Mouse (Mus musculus) hindbrain, embryonic 16.5 days (tissue): ENCODE measurements around the gene Fbxo36. TPM values are rescaled to one million over a fixed set of nuclear protein-coding genes. Genes with fewer than 3 reads are reported as not detected.

ENCODE experiments used
- ATAC-seq: fragments of 200-750 bp; cut with Nextera tagmentation; 2 replicates; pipeline ENCODE4 v1.8.0; 2017; ENCODE audit warnings: moderate TSS enrichment, moderate library complexity
- H3K27ac ChIP-seq: fragments of 300-500 bp; sonication (generic); 2 replicates; pipeline ENCODE4 v1.5.1; 2014; ENCODE audit warnings: low read depth, mild to moderate bottlenecking, control low read depth, low read length, moderate library complexity
- H3K27me3 ChIP-seq: fragments of 300-500 bp; sonication (generic); replicated peaks from 2 replicates; pipeline ENCODE4 v1.6.1; 2014; ENCODE audit warnings: low read length; ENCODE audit not compliant: control insufficient read depth, insufficient read depth
- H3K36me3 ChIP-seq: fragments of 300-500 bp; sonication (generic); 2 replicates; pipeline ENCODE4 v1.6.1; 2014; ENCODE audit warnings: mild to moderate bottlenecking, low read length, moderate library complexity, mixed read lengths; ENCODE audit not compliant: control insufficient read depth, insufficient read depth
- H3K4me1 ChIP-seq: fragments of 300-500 bp; sonication (generic); 2 replicates; pipeline ENCODE4 v1.6.1; 2014; ENCODE audit warnings: low read depth, low read length; ENCODE audit not compliant: control insufficient read depth, insufficient read depth
- H3K4me2 ChIP-seq: fragments of 300-500 bp; sonication (generic); 2 replicates; pipeline ENCODE4 v1.6.1; 2014; ENCODE audit warnings: mild to moderate bottlenecking, low read length, control low read depth, moderate library complexity
- H3K4me3 ChIP-seq: fragments of 300-500 bp; sonication (generic); 2 replicates; pipeline ENCODE4 v1.5.1; 2014; ENCODE audit warnings: mild to moderate bottlenecking, low read length, control low read depth, moderate library complexity
- H3K9ac ChIP-seq: fragments of 300-500 bp; sonication (generic); 2 replicates; pipeline ENCODE4 v1.6.1; 2014; ENCODE audit warnings: low read depth, mild to moderate bottlenecking, control low read depth, low read length, moderate library complexity
- H3K9me3 ChIP-seq: fragments of 300-500 bp; sonication (generic); 2 replicates; pipeline ENCODE4 v1.6.1; 2014; ENCODE audit warnings: mild to moderate bottlenecking, low read length, moderate library complexity; ENCODE audit not compliant: control insufficient read depth
- WGBS: fragments of 180-500 bp; shearing (Covaris S2); extraction: QIAGEN DNeasy Blood & Tissue Kit; methylation state at CpG from one replicate; pipeline ENCODE4 v1.1.7; 2014; 5-methylcytosine and 5-hydroxymethylcytosine counted together
- polyA plus RNA-seq: library from polyadenylated mRNA; unstranded; fragments of >200 nt; fragmentation: Nextera tagmentation; extraction: Ambion mirVana; gene quantifications from 2 replicates; pipeline ENCODE4 v1.2.1, GENCODE M21; 2015

Fbxo36 gene
- polyA plus RNA-seq, 1 experiment from 2014 or later: 6.1 TPM

DNA sequence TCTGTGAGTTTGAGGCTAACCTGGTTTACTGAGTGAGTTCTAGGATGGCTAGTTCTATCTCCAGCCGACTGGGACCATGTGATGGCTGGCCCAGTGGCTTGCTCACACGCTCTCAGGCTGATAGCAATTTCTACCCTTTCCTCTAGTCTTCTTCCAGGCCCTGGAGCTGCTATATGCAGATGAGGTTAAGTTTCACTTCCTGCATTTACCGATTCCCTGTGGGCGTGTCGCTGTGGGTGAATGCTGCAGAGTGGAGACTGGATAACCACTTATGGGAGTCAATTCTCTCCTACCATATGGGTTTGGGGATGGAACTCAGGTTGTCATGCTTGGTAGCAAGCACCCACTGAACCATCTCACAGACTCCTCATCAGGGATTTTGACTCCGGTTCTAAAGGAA, 84.5 kb downstream of the Fbxo36 start:
- H3K9me3 ChIP-seq: no peaks in the 10 kb centered on the region
- 87% methylated on average over 6 of the region's 6 CpGs for WGBS
- H3K36me3 ChIP-seq: peaks cover 10% of the 10 kb centered on the region
- no peak overlapping the region for H3K4me3 ChIP-seq
- H3K27me3 ChIP-seq: no peaks in the 10 kb centered on the region
- no peak overlapping the region for H3K4me2 ChIP-seq
- no peak for ATAC-seq
- H3K9ac ChIP-seq: no peak overlapping the region
- no peaks in the 10 kb centered on the region for H3K4me1 ChIP-seq
- no peak overlapping the region for H3K27ac ChIP-seq

DNA sequence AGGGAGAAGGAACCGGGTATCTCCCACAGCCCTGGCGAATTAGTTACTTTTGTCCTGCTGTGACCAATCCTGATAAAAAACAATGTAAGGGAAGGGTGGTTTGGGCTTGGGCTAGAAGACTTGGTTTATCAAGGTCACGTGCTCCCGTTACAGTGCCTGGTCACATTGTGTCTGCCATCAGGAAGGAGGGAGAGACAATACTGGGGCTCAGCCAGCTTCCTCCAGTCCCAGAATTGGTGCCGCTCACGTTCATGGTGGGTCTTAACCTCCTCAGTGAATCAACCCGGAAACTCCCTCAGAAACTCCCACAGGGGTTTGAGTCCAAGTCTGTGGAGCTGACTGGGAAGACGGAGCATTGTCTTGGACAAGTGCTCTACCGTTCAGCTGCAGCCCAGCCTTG, 86.0 kb downstream of the Fbxo36 start:
- Histone ChIP-seq H3K27ac (no peak overlapping the region), H3K4me3 (no peak overlapping the region), H3K27me3 (no peaks in the 10 kb centered on the region), H3K4me1 (no peaks in the 10 kb centered on the region), H3K9ac (no peak overlapping the region), H3K4me2 (no peak overlapping the region), H3K36me3 (peaks cover 12% of the 10 kb centered on the region), H3K9me3 (no peaks in the 10 kb centered on the region)
- WGBS: 86% methylated on average over 9 of the region's 9 CpGs
- no peak for ATAC-seq

- Histone ChIP-seq H3K4me3 (peak overlapping the region; percentile 76), H3K4me1 (peaks cover 7% of the 10 kb centered on the region), H3K27ac (peak overlapping the region; percentile 95), H3K27me3 (no peaks in the 10 kb centered on the region), H3K9me3 (no peaks in the 10 kb centered on the region), H3K36me3 (peaks cover 2% of the 10 kb centered on the region), H3K9ac (peak overlapping the region; percentile 90), H3K4me2 (peak overlapping the region; percentile 63)
- 11% methylated on average over 22 of the region's 22 CpGs for WGBS
- peak; percentile 9 for ATAC-seq
Observed at GRCm38 (mm10) chr1:84933472-84934150, 94.0 kb downstream of the Fbxo36 start.

DNA sequence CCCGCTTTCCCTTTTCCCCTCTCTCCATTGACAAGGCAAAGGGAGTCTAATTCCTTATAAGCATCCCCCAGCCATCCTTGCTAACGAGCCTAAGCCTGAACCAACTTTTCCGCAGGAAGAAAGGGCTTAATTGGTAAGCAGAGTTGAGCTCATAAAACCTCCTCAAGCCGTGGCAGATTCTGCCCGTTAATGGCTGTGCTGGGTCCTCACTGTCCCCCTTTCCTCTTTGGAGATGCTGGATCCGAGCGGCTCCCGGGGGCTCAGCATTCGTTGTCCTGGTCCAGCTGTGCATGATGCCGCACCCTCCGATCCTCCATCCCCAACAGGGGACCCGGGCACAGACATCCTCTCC, 94.5 kb downstream of the Fbxo36 start:
- Histone ChIP-seq H3K9ac (peak overlapping the region; percentile 90), H3K27me3 (no peaks in the 10 kb centered on the region), H3K4me2 (peak overlapping the region; percentile 63), H3K9me3 (no peaks in the 10 kb centered on the region), H3K36me3 (peaks cover 2% of the 10 kb centered on the region), H3K27ac (peak overlapping the region; percentile 95), H3K4me3 (peak overlapping the region; percentile 76), H3K4me1 (peaks cover 7% of the 10 kb centered on the region)
- peak; percentile 70 for ATAC-seq
- under 1% methylated on average over 12 of the region's 12 CpGs for WGBS

DNA sequence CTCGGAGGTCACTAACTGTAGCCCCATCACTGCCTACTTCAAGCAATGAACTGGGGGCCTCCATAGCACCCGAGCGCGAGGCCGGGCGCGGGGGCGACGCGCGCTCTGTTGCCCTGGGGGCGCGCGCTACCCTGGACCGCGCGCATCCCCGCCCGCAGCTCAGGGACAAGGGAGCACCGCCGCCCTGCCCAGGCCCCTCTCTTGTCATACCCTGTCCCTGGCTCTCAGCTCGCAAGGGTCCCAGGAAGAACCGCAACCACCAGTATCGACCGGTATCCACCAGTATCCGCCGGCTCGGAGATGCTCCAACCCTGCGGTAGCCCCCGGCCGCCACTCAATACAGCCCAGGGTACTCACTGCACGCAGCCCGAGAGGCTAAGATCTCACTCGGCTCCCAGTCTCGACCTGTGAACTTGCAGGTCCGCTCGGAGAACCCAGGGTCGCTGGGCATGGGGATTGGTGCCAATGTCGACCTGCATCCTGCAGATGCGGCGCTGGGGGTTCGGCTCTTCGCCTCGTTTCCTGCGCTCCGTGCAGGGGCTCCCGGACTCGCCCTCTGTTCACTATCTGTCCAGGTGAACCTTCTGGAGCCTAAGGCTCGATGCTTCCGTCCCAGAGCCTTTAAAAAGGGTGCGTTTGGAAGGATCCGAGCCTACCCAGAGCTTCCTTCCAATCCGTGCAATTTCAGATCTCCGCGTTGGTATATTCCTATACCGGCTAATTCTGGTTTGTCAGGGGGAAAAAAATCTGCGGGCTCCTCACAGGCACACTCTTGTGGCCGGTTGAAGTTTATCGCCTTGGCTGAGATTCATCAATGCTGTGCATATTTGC, 95.1 kb downstream of the Fbxo36 start, which contains the start of gene Slc16a14:
TSS of gene Slc16a14 (minus strand) at position 632 of the 831 bp plus-strand sequence.
- H3K9me3 ChIP-seq: no peaks in the 10 kb centered on the region
- H3K4me1 ChIP-seq: peaks cover 7% of the 10 kb centered on the region
- under 1% methylated on average over 50 of the region's 59 CpGs for WGBS
- H3K27ac ChIP-seq: peak within 1 kb of the TSS; percentile 95
- H3K27me3 ChIP-seq: no peaks in the 10 kb centered on the region
- peak within 1 kb of the TSS; percentile 76 for H3K4me3 ChIP-seq
- no peaks in the 10 kb centered on the region for H3K36me3 ChIP-seq
- peak within 1 kb of the TSS; percentile 63 for H3K4me2 ChIP-seq
- H3K9ac ChIP-seq: peak within 1 kb of the TSS; percentile 90
- peak; percentile 90 for ATAC-seq

- 55% methylated on average over 9 of the region's 9 CpGs for WGBS
- ATAC-seq: no peak
Observed at GRCm38 (mm10) chr1:84935668-84936067, 96.0 kb downstream of the Fbxo36 start.

GRCm38 (mm10) chr1:84936716-84937510, 97.3 kb downstream of the Fbxo36 start:
- Histone ChIP-seq H3K36me3 (no peaks in the 10 kb centered on the region), H3K4me3 (no peak overlapping the region), H3K4me2 (no peak overlapping the region), H3K27me3 (no peaks in the 10 kb centered on the region), H3K4me1 (peaks cover 7% of the 10 kb centered on the region), H3K9me3 (no peaks in the 10 kb centered on the region), H3K9ac (no peak overlapping the region), H3K27ac (no peak overlapping the region)
- ATAC-seq: no peak
- WGBS: 91% methylated on average over 19 of the region's 19 CpGs

More at GRCm38 (mm10) chr1:84935668-84936067, 96.0 kb downstream of the Fbxo36 start:
- Histone ChIP-seq H3K9ac (no peak overlapping the region; the same call in 1 of the 2 replicates), H3K27ac (no peak overlapping the region), H3K4me1 (peaks cover 7% of the 10 kb centered on the region), H3K36me3 (no peaks in the 10 kb centered on the region), H3K4me2 (peak overlapping the region; percentile 63), H3K4me3 (peak overlapping the region; percentile 76), H3K27me3 (no peaks in the 10 kb centered on the region), H3K9me3 (no peaks in the 10 kb centered on the region)

DNA sequence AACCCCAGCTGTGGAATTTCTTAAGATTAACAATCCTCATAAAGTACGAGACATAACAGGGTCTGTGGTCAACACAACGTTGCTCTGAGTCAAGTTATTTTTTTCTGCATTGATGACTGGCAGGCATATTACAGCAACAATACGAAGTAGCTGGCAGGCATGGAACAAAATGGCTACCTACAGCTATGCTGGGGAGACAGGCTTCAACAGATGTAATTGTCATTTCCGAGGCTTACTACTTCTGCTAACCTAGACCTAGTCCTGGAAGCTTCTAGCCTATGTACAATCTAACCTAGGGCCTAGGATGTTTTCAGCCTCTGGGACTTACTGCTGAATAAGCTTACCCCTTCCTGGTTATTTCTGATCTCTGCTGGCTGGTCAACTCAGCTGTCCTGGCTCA, 99.8 kb downstream of the Fbxo36 start:
- ATAC-seq: no peak
- 87% methylated on average over 4 of the region's 4 CpGs for WGBS

DNA sequence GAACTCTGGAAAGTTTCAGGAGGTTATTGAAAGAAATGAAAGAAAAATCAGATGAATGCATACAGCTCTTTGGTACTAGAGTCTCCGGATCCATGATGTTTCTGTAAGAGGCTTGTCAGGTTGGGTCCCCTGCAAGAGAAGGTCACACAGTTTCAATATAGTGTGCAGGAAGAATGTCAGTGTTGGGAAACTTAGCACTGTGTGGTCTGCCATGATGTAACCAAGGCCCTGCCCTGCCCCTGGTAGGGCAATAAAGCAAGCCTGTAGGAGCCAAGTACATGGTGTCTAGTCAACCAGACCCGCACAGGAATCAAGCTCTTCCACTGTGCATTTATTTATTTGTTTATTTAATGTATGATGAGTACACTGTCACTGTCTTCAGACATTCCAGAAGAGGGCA, 100.7 kb downstream of the Fbxo36 start:
- no peak for ATAC-seq
- 91% methylated on average over 2 of the region's 2 CpGs for WGBS

More for the DNA sequence above, 99.8 kb downstream of the Fbxo36 start:
- no peak overlapping the region for H3K27ac ChIP-seq
- H3K9me3 ChIP-seq: no peaks in the 10 kb centered on the region
- H3K36me3 ChIP-seq: no peaks in the 10 kb centered on the region
- no peak overlapping the region for H3K9ac ChIP-seq
- peaks cover 7% of the 10 kb centered on the region for H3K4me1 ChIP-seq
- no peak overlapping the region for H3K4me2 ChIP-seq
- no peak overlapping the region for H3K4me3 ChIP-seq
- H3K27me3 ChIP-seq: no peaks in the 10 kb centered on the region

More for the DNA sequence above, 100.7 kb downstream of the Fbxo36 start:
- H3K9me3 ChIP-seq: no peaks in the 10 kb centered on the region
- no peak overlapping the region for H3K4me2 ChIP-seq
- H3K27me3 ChIP-seq: no peaks in the 10 kb centered on the region
- no peak overlapping the region for H3K9ac ChIP-seq
- H3K4me1 ChIP-seq: peaks cover 5% of the 10 kb centered on the region
- no peak overlapping the region for H3K27ac ChIP-seq
- no peaks in the 10 kb centered on the region for H3K36me3 ChIP-seq
- no peak overlapping the region for H3K4me3 ChIP-seq
